Mouse (Mus musculus) stomach, embryonic 15.5 days (tissue): ENCODE measurements at regions not wholly inside any gene's neighbourhood (a gene's known extent, or its start where the extent isn't known, plus 50 kb on each side); places are given as distances from the start of the nearest gene placed in this dataset.

Experiments used
- ATAC-seq: fragments of 200-750 bp; cut with Nextera tagmentation; 2 replicates; pipeline ENCODE4 v1.8.0; 2017; ENCODE audit warnings: low read depth, moderate number of reproducible peaks, moderate TSS enrichment; ENCODE audit not compliant: insufficient read depth, low FRiP score
- H3K27ac ChIP-seq: fragments of 300-500 bp; sonication (generic); 2 replicates; pipeline ENCODE4 v1.5.1; 2015; ENCODE audit warnings: mild to moderate bottlenecking, inconsistent platforms
- H3K27me3 ChIP-seq: fragments of 300-500 bp; sonication (generic); replicated peaks from 2 replicates; pipeline ENCODE4 v1.6.1; 2015; ENCODE audit warnings: inconsistent platforms
- H3K36me3 ChIP-seq: fragments of 300-500 bp; sonication (generic); 2 replicates; pipeline ENCODE4 v1.6.1; 2015; ENCODE audit warnings: inconsistent platforms
- H3K4me1 ChIP-seq: fragments of 300-500 bp; sonication (generic); 2 replicates; pipeline ENCODE4 v1.6.1; 2015; ENCODE audit warnings: inconsistent platforms
- H3K4me2 ChIP-seq: fragments of 300-500 bp; sonication (generic); 2 replicates; pipeline ENCODE4 v1.6.1; 2015; ENCODE audit warnings: mild to moderate bottlenecking, inconsistent platforms
- H3K4me3 ChIP-seq: fragments of 300-500 bp; sonication (generic); replicated peaks from 2 replicates; pipeline ENCODE4 v1.5.1; 2015; ENCODE audit warnings: inconsistent platforms
- H3K9ac ChIP-seq: fragments of 300-500 bp; sonication (generic); 2 replicates; pipeline ENCODE4 v1.6.1; 2015; ENCODE audit warnings: inconsistent platforms
- H3K9me3 ChIP-seq: fragments of 300-500 bp; sonication (generic); 2 replicates; pipeline ENCODE4 v1.6.1; 2016; ENCODE audit warnings: inconsistent platforms
- WGBS: fragments of 180-500 bp; shearing (Covaris S2); methylation state at CpG from one replicate; pipeline ENCODE4 v1.1.7; 2015; 5-methylcytosine and 5-hydroxymethylcytosine counted together

DNA sequence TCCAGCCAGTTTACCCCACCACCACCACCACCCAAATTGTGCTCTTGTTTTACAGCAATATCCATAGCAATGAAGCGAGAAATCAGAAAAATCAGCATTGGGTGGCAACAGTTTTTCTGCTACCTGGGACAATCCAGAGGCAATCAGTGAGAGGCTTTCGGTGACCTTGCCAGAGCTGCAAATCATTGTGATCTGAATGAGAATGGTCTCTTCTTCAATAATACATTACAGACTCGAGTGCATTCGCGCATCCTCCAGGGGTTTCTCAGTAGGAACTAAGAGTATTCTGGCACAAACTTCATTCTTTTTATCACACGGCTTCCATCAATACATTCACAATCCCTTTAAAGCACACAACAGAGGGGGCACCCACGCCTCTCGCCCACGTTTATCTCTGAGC is 91.2 kb downstream of the Srek1 start:
- no peaks in the 10 kb centered on the region for H3K27me3 ChIP-seq
- no peak overlapping the region for H3K27ac ChIP-seq
- no peak overlapping the region for H3K4me3 ChIP-seq
- no peak overlapping the region for H3K9ac ChIP-seq
- H3K9me3 ChIP-seq: no peaks in the 10 kb centered on the region
- H3K4me2 ChIP-seq: no peak overlapping the region
- H3K36me3 ChIP-seq: no peaks in the 10 kb centered on the region
- no peaks in the 10 kb centered on the region for H3K4me1 ChIP-seq
- ATAC-seq: no peak
- 82% methylated on average over 9 of the region's 9 CpGs for WGBS

DNA sequence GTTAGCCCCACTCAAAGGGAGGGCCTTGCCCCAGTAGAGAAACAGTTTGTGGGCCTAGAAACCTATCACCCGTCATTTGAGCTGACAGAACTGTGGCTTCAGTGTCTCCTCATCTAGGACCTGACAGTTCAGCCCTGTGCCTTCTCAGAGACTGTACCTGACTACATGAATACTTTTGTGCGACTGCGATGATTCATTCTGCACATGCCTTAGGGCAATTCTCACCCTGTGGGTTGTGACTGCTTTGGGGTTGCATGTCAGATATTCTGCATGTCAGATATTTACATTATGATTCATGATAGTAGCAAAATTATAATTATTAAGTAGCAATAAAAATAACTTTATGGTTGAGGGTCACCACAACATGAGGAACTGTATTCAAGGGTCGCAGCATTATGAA is 93.7 kb downstream of the Srek1 start:
- Histone ChIP-seq H3K4me3 (no peak overlapping the region), H3K9me3 (no peaks in the 10 kb centered on the region), H3K27me3 (no peaks in the 10 kb centered on the region), H3K4me1 (no peaks in the 10 kb centered on the region), H3K9ac (no peak overlapping the region), H3K27ac (no peak overlapping the region), H3K4me2 (no peak overlapping the region), H3K36me3 (no peaks in the 10 kb centered on the region)
- WGBS: 85% methylated on average over 4 of the region's 4 CpGs
- no peak for ATAC-seq

DNA sequence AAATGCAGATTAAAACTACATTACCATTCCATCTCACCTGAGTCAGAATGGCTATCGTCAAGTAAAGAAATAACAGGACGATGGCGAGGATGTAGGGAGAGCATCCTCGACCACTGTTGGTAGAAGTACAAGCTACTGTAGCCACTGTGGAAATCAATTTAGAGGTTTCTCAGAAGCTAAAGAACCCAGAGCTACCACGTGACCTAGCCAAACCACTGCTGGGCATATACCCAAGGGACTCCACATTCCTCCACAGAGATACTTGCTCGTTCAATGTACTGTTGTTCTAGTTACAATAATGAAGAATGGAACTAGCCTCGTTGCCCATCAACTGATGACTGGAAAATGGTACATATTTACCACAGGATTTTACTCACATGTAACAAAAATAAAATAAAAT is 94.4 kb downstream of the Srek1 start:
- H3K4me3 ChIP-seq: no peak overlapping the region
- no peaks in the 10 kb centered on the region for H3K9me3 ChIP-seq
- H3K4me2 ChIP-seq: no peak overlapping the region
- no peak overlapping the region for H3K27ac ChIP-seq
- H3K4me1 ChIP-seq: no peaks in the 10 kb centered on the region
- no peak for ATAC-seq
- H3K27me3 ChIP-seq: no peaks in the 10 kb centered on the region
- WGBS: 91% methylated on average over 7 of the region's 7 CpGs
- no peaks in the 10 kb centered on the region for H3K36me3 ChIP-seq
- no peak overlapping the region for H3K9ac ChIP-seq

DNA sequence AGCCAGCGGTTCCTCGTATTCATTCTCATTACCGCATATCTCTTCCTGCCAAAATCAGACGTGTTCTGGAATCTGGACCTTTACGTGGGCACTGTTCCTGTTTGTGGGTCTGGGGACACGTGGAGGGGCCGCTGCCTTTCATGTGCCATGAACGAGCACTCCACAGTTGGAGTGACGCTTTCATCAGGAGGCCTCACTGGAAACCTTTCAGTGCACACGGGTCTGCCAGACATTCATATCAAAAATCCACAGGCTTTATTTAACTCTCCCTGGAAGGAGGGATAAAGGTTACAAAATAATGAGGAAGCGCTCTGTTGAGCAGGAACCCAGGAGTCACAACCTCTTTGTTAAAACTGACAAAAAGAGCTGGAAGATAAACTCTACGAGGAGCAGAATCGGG is 97.6 kb downstream of the Srek1 start:
- no peak overlapping the region for H3K27ac ChIP-seq
- no peak overlapping the region for H3K4me3 ChIP-seq
- H3K36me3 ChIP-seq: no peaks in the 10 kb centered on the region
- 74% methylated on average over 13 of the region's 13 CpGs for WGBS
- no peaks in the 10 kb centered on the region for H3K27me3 ChIP-seq
- no peak for ATAC-seq
- no peak overlapping the region for H3K9ac ChIP-seq
- no peak overlapping the region for H3K4me2 ChIP-seq
- H3K4me1 ChIP-seq: no peaks in the 10 kb centered on the region
- H3K9me3 ChIP-seq: no peaks in the 10 kb centered on the region

DNA sequence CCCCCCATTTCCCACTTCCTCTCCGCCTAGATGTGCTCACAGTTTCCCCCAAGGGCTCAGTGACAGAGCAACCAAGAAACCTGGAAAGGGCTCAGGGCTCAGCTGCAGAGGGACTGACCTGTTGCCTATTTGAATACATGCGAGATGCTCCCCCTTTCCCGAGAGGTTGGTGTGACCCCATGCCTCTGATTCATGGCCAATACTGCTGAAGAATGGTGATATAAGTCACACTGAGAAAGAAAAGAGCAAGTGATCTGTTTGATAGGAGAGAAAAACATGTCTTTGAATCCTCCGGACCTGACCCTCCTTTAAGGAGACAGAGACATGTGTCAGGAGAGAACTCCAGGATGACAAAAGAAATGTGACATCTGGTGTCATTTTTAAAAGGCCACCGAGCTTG is 98.2 kb downstream of the Srek1 start:
- H3K27ac ChIP-seq: no peak overlapping the region
- no peaks in the 10 kb centered on the region for H3K9me3 ChIP-seq
- H3K4me1 ChIP-seq: no peaks in the 10 kb centered on the region
- H3K9ac ChIP-seq: no peak overlapping the region
- no peaks in the 10 kb centered on the region for H3K36me3 ChIP-seq
- ATAC-seq: no peak
- no peak overlapping the region for H3K4me2 ChIP-seq
- 74% methylated on average over 5 of the region's 5 CpGs for WGBS
- no peaks in the 10 kb centered on the region for H3K27me3 ChIP-seq
- no peak overlapping the region for H3K4me3 ChIP-seq

DNA sequence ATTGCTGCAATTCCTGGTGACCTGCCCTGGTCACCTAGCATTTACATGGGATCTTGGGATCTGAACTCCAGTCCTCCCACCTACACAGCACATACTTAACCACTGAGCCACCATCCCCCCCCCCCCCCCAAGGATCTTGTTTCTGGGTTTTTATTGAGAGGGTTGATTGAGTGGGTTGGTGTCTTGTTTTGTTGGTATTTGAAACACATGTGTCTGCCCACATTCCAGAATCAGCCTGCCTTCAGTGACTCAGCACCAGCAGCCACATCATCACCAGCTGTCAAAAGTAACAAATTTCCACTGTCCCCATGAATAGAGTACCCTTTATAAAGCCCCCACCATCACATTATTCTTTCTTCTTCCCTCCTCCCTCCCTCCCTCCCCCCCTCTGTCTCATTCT is 103.8 kb downstream of the Srek1 start:
- H3K27ac ChIP-seq: no peak overlapping the region
- H3K4me2 ChIP-seq: no peak overlapping the region
- H3K9ac ChIP-seq: no peak overlapping the region
- H3K4me3 ChIP-seq: no peak overlapping the region
- ATAC-seq: no peak
- H3K36me3 ChIP-seq: no peaks in the 10 kb centered on the region
- H3K9me3 ChIP-seq: no peaks in the 10 kb centered on the region
- H3K4me1 ChIP-seq: no peaks in the 10 kb centered on the region
- no peaks in the 10 kb centered on the region for H3K27me3 ChIP-seq

DNA sequence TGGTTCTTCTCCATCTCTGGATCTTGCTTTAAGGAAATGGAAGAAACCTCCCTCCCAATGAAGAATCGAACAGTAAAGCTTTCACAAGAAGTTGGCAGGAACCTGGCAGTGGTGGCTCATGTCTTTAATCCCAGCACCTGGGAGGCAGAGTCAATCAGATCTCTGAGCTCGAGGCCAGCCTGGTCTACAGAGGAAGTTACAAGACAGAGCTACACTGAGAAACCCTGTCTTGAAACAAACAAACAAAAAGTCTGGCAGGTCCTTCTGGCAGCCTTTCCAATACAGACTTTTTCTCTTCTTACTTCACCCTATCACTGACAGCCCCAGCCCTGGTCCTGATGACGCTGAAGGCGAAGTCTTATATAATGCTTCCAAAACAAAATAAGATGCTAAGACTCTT is 104.6 kb downstream of the Srek1 start:
- Histone ChIP-seq H3K9me3 (no peaks in the 10 kb centered on the region), H3K27me3 (no peaks in the 10 kb centered on the region), H3K4me3 (no peak overlapping the region), H3K27ac (no peak overlapping the region), H3K36me3 (no peaks in the 10 kb centered on the region), H3K4me2 (no peak overlapping the region), H3K4me1 (no peaks in the 10 kb centered on the region), H3K9ac (no peak overlapping the region)
- 87% methylated on average over 4 of the region's 4 CpGs for WGBS
- ATAC-seq: no peak

DNA sequence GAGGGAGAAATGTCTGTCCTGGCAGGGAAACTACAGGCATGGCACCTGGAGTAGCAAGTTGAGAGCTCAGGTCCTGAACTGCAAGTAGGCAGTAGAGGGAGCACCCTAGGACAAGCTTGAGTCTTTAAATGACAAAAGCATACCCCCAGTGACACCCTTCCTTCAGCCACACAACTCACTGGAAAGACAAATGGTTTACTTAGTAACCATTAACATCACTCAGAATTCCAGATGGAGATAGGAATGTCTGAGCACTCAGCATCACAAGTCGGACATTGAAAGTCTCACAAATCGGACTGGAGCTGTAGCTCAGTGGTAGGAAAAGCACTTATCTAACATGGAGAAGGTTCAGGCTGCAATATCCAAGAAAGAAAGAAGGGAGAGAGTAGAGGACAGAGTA is 106.7 kb downstream of the Srek1 start:
- no peak overlapping the region for H3K27ac ChIP-seq
- H3K4me1 ChIP-seq: no peaks in the 10 kb centered on the region
- ATAC-seq: no peak
- 68% methylated on average over 2 of the region's 2 CpGs for WGBS
- no peaks in the 10 kb centered on the region for H3K27me3 ChIP-seq
- H3K36me3 ChIP-seq: no peaks in the 10 kb centered on the region
- no peak overlapping the region for H3K4me2 ChIP-seq
- H3K9ac ChIP-seq: no peak overlapping the region
- no peaks in the 10 kb centered on the region for H3K9me3 ChIP-seq
- no peak overlapping the region for H3K4me3 ChIP-seq

DNA sequence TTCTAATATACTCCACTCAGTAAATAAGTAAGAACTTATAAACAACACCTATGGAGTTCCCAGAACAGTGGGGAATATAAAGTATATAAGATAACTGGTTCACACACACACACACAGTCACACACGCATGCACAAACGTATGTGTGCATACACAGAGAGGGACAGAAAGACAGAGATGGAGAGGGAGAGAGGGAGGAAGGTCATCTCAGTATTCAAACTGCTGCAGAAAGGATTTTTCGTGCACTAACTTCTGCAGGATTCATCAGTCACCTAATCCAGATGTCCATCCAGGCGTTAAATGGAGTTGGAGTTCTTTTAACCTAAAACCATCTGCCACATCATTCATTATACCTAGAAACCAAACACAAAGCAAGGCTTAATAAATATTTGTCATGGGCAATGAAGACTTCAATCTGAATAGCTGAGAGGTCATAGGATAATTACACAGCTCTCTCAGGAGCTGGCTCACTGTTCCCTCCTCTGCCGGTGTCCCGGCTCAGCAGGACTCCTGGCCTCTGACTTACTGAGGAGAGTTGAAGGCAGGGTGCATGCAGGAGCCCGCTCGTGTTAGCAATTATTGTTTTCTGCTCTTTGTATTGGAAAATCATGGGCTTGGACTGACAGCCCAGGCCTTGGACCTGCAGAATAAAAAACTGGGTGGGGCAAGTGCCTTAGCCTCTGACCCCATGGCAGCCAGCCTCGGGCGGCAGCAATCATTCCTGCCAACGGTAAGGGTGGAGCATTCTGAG is 114.0 kb downstream of the Srek1 start:
- Histone ChIP-seq H3K9ac (no peak overlapping the region), H3K4me2 (no peak overlapping the region), H3K4me3 (no peak overlapping the region), H3K9me3 (no peaks in the 10 kb centered on the region), H3K27ac (no peak overlapping the region), H3K27me3 (no peaks in the 10 kb centered on the region), H3K4me1 (no peaks in the 10 kb centered on the region), H3K36me3 (no peaks in the 10 kb centered on the region)
- ATAC-seq: no peak
- 25% methylated on average over 11 of the region's 11 CpGs for WGBS

DNA sequence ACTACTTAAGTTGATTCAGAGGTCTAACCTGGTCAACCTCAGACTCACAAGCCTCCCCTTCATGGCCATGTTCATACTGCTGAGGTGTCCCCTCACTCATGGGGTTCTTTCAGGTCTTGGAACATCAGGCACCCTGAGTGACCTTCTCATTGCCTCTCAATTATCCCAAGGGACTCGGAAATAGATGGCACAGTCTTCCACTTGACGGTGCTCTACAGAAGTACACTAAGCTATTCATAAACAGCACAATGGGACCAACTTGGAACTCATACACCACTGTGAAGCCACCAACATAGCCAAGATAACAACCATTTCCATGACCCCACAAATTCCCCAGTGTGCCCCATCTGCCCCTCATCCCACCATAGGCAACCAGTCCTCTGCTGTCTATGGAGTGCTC is 118.4 kb downstream of the Srek1 start:
- Histone ChIP-seq H3K27me3 (no peaks in the 10 kb centered on the region), H3K4me1 (no peaks in the 10 kb centered on the region), H3K4me3 (no peak overlapping the region), H3K27ac (no peak overlapping the region), H3K36me3 (no peaks in the 10 kb centered on the region), H3K4me2 (no peak overlapping the region), H3K9ac (no peak overlapping the region), H3K9me3 (no peaks in the 10 kb centered on the region)
- ATAC-seq: no peak
- WGBS: 83% methylated on average over 2 of the region's 2 CpGs

DNA sequence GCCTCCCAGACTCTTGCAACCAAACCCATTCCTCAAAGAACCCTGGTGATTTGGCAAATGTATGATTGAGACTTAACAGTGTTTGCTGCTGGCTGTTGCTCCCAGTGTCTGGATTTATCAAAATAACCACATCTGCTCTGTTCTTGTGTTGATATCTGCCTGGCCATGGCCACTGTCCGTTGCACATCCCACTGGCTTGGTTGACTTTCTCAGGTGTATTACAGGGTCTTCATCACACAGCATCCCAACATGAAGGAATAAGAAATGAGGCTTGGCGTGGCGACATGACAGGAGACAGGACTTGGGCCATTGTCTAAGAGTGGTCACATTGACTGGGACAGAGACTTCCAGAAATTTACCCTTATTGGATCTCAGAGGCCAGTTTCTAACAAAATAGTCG is 121.2 kb downstream of the Srek1 start:
- no peaks in the 10 kb centered on the region for H3K27me3 ChIP-seq
- H3K9me3 ChIP-seq: no peaks in the 10 kb centered on the region
- no peaks in the 10 kb centered on the region for H3K36me3 ChIP-seq
- H3K4me1 ChIP-seq: no peaks in the 10 kb centered on the region
- no peak overlapping the region for H3K9ac ChIP-seq
- 82% methylated on average over 4 of the region's 4 CpGs for WGBS
- ATAC-seq: no peak
- no peak overlapping the region for H3K4me3 ChIP-seq
- no peak overlapping the region for H3K4me2 ChIP-seq
- H3K27ac ChIP-seq: no peak overlapping the region

DNA sequence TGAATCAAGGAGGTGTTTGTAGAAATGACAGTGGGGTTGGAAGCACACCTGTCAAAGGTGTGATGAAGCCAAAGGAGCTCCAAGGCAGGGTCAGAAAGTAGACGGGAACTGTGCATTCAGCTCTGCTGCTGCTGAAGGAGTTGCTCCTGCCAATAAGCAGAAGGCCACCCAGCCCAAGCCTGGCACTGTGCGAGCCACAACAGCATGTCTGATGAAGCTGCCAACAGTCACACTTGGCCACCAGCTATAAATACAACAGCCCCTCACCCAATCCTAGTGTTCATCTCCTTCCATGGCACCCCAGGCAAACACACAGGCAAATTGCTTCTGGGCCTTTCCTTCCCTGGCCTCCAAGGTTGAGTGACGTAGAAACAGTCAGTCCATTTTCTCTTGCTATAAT is 125.0 kb downstream of the Srek1 start:
- no peak overlapping the region for H3K9ac ChIP-seq
- no peak overlapping the region for H3K27ac ChIP-seq
- no peak overlapping the region for H3K4me3 ChIP-seq
- no peaks in the 10 kb centered on the region for H3K27me3 ChIP-seq
- no peak overlapping the region for H3K4me2 ChIP-seq
- WGBS: 93% methylated on average over 3 of the region's 3 CpGs
- H3K4me1 ChIP-seq: no peaks in the 10 kb centered on the region
- H3K9me3 ChIP-seq: no peaks in the 10 kb centered on the region
- ATAC-seq: no peak
- H3K36me3 ChIP-seq: no peaks in the 10 kb centered on the region

DNA sequence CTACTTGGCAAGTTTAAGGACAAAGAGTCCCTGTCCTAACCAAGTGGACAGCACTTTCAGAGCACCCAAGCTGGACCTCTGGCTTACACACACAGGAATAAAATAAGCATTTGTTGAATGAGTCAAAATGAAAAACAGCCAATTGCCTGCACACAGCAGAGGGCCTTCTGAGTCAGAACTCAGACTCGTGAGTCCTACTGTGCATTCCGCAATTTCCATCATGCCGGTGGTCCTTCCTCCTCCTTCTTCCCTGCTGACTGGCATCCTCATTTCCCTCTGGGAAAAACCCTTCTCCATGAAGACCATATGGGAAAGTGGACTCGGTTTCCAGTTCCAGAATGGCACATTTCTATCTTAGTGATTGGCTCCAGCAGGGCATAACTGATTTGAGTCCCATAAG is 126.4 kb downstream of the Srek1 start:
- 75% methylated on average over 4 of the region's 4 CpGs for WGBS

More for the DNA sequence above, 126.4 kb downstream of the Srek1 start:
- H3K27me3 ChIP-seq: no peaks in the 10 kb centered on the region
- no peak overlapping the region for H3K9ac ChIP-seq
- no peaks in the 10 kb centered on the region for H3K4me1 ChIP-seq
- no peak for ATAC-seq
- H3K27ac ChIP-seq: no peak overlapping the region
- H3K9me3 ChIP-seq: no peaks in the 10 kb centered on the region
- no peak overlapping the region for H3K4me2 ChIP-seq
- no peak overlapping the region for H3K4me3 ChIP-seq
- H3K36me3 ChIP-seq: no peaks in the 10 kb centered on the region
